Mouse (Mus musculus) right cerebral cortex, postnatal 4 days (tissue): Measurements from ENCODE around the gene E330021D16Rik.

Experiments
- DNase-seq: peaks from one replicate; pipeline ENCODE4 v3.0.0-alpha.2; 2022

Gene E330021D16Rik

DNA sequence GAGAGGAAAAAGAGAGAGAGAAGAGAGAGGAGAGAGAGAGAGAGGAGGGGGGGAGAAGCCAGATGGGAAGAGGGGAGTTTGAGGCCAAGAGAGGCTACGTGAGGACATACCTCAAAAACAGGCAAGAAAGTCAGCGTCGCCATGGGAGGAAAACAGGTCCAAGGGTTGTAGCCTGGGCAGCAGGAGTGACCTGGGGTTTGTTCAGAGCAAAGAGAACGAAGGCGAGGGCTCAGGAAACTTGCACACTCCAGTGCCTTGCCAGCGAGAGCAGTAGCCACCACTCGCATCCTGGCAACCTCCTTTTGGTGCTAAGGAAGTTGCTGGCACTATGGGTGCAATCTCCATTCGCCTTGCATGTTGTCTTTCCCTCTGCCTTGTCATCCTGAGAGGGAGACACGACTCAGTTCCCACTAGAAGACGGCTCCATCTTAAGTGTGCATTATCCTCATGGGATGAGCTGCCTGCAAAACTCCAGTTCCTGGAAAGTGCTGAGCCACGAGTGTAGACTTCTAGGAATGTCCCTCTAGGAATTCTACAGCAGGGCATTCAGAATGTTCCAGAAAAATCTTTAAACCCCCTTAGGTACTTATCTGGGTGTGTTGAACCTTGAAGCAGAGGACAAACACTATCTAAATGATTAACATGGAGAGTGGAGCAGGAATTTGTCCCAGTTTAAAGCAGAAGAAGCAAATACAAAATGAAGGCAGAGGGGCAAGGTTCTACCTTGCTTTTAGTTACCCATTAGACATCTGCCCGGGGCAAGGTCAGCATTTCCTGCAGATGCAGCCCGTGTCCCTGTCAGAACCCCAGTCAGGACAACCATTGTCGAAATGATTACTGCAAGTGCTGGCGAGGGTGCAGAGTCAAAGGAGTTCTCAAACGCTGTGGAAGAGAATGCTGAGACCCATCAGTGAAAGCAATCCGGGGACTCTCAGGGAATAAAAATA, 3.8 kb upstream of the E330021D16Rik start:
- no peak for DNase-seq

DNA sequence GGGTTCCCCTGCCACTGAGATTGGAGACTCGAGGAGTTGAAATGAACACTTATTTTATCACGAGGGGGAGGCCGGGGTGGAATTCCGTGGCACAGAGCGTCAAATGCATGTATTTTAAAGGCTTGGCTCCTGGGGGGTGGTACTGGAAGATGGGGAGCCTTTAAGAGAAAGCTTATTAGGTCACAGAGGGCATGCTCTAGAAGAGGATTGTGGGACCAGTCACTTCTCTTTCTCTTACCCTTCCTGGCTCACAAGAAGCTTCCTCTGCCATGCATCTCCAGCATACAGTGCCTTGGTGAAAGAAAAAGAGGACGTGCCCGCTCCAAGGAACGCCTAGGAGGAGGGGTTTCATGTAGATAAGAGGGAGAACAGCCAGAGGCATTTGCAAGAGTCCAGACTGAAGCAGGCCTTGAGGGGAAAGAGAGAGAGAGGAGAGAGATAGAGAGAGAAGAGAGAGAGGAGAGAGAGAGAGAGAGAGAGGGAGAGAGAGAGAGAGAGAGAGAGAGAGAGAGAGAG, 3.0 kb upstream of the E330021D16Rik start:
- no peak for DNase-seq

DNA sequence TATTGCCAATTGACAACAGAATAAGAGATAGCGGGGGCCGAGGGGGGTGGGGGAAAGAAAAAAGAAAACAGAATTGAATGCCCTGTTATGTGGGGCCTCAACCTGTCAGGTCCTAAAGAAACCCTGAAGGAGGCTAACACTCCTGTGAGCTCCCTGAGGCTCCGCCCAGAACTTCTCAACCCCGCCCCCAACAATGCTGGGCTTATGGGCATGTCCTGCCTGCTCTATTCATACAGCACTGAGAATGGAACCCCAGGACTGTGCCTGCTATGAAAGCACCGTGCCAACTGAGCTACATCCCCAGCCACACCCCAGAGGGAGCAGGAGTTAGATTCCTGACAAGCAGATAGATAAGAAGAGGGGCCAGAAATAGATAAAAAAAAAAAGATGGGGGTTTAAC, 2.5 kb upstream of the E330021D16Rik start:
- no peak for DNase-seq

DNA sequence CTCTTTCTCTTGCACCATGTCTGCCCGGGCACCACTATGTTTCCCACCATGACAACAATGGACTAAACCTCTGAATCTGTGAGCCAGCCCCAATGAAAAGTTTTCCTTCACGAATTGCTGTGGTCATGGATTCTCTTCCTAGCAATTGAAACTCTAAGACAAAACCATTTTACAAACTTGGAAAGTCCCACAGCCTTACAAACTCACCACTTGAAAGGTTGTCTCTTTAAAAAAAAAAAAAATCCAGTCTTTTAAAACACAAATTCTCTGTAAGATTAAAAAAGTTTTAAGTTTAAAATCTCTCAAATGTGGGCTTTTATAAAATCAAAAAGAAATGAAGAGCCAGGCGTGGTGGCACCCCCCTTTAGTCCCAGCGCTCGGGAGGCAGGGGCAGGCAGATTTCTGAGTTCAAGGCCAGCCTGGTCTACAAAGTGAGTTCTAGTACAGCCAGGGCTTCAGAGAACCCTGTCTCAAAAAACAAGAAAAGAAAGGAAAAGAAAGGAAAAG, 1.5 kb downstream of the E330021D16Rik start:
- DNase-seq, result no peak

DNA sequence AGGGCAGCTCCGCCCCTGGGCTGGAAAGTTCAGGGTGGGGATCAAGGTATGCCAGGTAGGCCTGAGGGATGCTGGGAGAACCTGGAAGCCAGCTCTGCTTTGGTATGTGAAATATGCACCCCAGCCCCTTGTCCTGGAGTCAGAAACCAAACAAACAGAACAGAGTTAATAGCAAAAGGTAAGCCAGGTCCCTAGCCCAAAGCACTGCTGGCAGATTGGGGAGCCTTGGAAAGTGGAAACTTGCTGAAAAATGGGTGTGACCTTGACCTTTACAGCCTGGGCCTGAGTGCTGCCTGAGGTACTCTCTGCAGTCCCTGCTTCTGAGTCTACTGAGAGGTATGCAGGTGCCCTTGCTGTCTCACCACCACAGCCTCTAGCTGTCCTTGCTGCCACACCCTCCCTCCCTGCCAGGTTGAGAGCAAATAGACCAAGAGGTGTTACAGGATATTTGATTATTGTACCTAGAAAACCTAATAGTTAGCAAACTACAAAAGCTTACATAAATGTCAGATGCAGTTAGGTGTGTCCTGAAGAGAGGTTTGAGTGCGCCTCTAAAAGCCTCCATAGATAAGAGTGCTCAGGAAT, 7.7 kb downstream of the E330021D16Rik start:
- DNase-seq, result no peak

DNA sequence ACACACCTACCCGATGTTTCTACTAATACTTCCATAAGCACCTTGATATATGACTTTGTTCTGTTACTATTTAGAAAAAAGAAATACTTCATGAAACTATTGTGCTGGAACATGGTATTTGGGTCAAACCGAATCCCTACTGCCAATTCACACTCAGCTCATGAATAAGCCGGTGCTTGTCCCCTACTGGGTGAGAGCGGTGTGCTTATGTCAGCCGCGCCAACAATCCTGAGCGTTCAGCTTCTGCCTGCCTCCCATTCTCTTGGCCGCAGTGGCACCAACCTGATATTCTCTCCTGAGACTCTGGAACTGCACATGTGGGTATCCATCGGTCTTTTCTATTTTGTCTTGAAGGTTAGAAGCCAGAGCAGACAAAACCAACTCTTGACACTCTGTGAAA, 18.5 kb downstream of the E330021D16Rik start:
- DNase-seq, result no peak

DNA sequence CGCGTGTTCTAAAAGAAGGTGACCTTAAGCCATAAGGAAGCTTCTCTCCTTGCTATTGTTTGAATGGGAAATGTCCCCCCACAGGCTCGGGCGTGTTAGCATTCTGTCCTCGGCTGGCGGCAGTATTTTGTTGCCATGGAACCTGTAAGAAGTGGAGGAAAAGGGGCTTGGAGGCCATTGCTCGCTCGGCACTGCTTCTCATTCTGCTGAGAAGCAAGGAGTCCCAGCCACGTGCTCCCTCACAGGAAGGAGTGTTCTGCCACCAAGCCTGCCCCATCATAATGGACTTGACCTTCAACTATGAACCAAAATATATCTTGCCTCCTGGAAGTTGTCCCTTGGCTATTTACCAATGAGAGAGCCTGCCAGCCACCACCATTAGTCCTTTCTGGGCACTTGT, 25.1 kb downstream of the E330021D16Rik start:
- no peak for DNase-seq

DNA sequence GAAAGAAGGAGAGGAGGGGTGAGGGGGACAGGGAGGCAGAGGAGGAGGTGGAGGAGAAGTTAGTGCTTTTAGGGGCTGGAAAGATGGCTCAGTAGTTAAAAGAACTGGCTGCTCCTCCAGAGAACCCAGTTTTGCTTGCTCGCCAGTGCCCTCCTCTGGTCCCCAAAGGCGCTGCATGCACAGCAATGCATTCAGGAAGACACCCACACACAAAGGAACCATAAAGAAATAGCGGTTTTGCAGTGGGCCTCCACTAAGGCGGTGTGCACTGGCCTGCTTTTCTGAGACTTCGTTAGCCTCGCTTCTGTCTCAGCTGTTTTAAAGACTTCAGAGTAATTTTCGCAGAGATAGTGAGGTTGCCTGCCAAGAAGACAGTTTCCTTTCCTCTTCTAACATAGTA, 30.1 kb downstream of the E330021D16Rik start:
- peak; percentile 35 for DNase-seq

DNA sequence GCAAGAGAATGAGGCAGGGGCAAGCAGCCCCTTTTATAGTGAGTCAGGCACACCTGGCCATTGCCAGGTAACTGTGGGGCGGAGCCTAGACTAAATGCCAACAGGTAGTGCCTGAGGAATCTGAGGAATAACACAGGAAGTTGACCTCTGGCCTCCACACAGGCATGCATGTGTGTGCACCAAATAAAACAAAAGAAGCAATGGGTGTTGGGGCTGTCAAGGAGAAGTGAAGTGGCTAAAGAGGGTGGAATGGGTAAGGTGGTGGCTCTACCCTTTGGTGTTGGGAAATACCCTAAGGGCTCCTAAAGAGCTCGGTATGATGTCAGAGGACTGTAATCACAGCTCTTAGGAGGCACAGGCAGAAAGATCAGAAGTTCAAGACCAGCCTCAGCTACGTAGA, 32.2 kb downstream of the E330021D16Rik start:
- no peak for DNase-seq

DNA sequence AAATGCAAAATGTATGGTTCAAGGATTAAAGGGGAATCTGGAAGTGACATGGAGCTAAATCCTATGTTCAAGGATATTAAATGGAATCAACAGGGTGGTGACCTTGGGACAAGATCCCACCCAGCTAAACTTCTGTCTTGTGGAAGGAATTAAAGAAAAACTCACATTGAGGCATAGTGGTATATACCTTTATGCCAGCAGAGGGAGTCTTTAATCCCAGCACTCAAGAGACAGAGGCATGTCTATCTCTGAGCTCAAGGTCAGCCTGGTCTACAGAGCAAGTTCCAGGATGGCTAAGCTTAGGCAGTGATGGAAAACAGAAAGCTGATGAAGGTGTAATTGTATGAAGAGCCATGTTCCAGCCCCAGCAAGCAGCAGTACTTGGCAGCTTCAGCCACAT, 39.3 kb downstream of the E330021D16Rik start:
- DNase-seq, result no peak

DNA sequence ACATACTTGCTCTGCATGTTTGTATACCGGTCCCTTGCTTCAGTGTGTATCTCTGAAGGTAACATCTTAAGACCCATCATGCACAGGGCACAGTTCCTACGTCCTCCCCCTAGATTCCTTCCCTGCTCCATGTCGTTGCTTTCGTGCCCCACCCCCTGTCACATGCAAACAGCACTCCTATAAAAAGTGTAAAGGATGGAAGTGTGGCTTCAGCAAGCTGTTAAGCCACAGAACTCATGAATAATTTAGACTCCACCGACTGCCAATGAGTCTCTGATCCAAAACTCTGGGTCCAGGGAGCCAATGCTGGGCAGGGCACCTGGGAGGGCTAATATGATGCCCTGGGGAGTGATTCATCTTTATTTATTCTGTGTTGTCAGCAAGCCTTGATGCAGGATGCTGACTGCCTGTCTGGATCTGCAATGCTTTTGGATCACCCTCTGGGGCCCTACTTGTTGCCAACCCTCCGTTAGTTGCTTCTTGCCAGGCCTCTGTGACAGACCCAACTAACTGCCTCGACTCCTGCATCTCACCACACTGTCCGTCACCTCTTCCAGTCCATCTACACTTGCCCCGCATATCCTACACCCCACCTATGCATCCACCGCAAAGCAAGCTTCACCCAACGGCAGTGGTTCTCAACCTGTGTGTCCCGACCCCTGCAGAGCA, 50.8 kb downstream of the E330021D16Rik start:
- peak; percentile 45 for DNase-seq

DNA sequence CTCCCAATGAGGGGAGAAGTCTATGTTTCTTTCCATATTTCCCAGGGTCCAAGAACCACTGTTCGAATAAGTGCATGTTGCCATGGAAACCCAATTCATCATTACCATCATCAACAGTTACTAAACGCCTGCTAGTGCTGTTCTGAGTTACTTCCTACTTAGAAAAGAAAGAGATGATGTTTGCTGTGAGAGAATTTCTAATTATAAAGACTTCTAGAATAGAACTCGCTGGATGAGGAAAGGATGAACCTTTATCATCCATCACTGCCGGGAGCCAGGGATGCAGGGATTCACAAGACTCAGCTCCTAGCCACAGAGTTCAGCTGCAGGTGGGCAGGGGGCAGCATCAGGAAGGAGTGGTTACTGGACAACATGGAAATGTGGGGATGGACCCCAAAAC, 51.4 kb downstream of the E330021D16Rik start:
- no peak for DNase-seq

DNA sequence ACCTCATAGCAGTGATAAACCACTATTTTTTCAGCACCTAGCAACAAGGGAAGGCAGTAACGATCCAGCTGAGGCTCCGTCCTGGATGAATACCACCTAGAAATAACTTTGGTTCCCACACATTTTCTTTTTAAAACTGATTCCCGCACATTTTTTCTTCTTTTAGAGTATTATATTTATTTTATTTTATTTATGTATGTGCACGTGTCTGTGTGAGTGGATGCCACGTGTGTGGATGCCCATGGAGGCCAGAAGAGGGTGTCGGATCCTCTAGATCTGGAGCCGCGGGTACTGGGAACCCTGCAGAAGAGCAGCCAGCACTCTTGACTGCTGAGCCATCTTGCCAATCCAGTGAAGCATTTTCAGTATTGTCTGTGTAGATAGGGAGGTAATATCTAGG, 52.1 kb downstream of the E330021D16Rik start:
- DNase-seq, result no peak

DNA sequence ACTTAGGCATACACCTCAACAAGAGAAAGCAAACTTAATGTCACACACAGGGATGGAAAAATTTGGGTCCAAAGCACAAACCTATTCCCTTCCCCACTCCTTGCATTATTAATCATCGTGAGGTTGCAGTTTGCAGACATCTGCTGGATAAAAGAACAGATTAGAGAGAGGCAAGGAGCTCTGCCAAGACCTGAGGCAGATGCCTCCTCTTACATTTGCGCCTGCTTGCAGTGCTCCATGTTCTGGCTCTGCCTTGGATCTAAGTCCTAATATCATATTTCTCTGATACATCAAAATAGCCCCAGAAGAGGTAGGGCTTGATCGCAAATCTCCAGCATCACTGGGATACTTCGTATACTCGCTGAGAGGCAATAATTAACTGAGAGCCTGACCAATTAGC, 56.9 kb downstream of the E330021D16Rik start:
- DNase-seq, result no peak

DNA sequence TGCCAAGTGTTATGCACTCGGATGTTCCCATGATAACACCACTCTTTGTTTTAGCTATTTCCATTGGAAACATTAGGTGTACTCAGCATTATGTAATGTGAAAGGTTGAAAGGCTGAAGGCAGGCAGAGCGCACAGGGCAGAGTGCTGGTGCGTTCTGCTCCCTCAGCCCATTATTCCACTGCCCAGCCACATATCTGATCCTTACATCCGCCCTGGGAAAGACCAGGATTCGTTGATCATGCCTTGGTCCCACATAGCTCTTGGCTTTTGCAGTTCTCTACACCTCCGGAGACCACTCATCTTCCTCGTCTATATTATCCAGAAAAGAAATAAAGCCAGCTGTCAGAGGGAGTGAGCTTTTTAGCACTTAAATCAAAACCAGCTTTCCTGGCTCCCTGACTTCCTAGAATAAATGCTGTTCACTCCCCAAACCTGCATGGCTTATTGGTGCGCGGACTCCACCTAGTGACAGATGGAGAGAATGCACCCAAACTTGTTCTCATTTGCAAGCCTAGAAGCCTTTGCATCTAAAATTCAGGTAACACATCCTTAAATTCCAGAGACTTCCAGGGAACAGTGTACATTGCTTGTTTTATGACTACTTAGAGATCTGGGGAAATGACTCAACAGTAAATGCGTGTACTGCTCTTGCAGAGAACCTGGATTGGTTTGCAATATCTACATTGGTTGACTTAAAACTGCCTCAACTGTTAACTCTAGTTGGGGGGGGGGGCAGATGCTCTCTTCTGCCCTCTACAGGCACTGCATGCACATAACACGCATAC, 61.8 kb downstream of the E330021D16Rik start:
- DNase-seq, result peak; percentile 84
